Mouse (Mus musculus): Measurements from ENCODE around the gene Rnf123.

- no peak for TF ChIP-seq CHD2 (IDR thresholded peaks at IDR 0.05; ENCODE audit: low read depth, low read length)
- TF ChIP-seq MAFK (IDR thresholded peaks at IDR 0.05; ENCODE audit: insufficient read depth, low read depth, low read length): no peak
- TF ChIP-seq ZC3H11A (IDR thresholded peaks at IDR 0.05; ENCODE audit: borderline replicate concordance, low read depth, low read length): no peak
Observed at GRCm38 (mm10) chr9:108071801-108072200, 11.3 kb downstream of the Rnf123 start.
